Mouse (Mus musculus) liver, embryonic 14.5 days (tissue): ENCODE data around the gene Uckl1.
A peak's percentile ranks its signal among the peaks of the same experiment; 100 is the strongest.

Source experiments
- CTCF ChIP-seq: IDR thresholded peaks from 2 replicates; pipeline ENCODE4 v1.5.1; 2016; ENCODE audit warnings: antibody characterized with exemption, low read depth, control low read depth
- EP300 ChIP-seq: IDR thresholded peaks from 2 replicates; pipeline ENCODE4 v1.6.1; 2016; ENCODE audit warnings: antibody characterized with exemption, low read depth

GRCm38 (mm10) chr2:181577126-181577525 lies 7.6 kb downstream of the Uckl1 start:
- TF ChIP-seq CTCF, result no peak
- TF ChIP-seq EP300, result peak; percentile 22; the same call in 1 of the 2 replicates
